Mouse (Mus musculus): ENCODE data around the gene Prl3d1.
"Not testable (repeated sequence)": the region's sequence is repeated elsewhere in the genome, so short reads cannot be mapped to it uniquely, and the experiment has no call there.

The Prl3d1 gene

GRCm38 (mm10) chr13:27093890-27094289 lies at the start of gene Prl3d1:
TSS of gene Prl3d1 (plus strand) at chr13:27094190.
- not testable (repeated sequence) for DNase-seq

- no peak for DNase-seq
Measured at GRCm38 (mm10) chr13:27057270-27057669, 36.7 kb upstream of the Prl3d1 start, which contains the start of gene Prl. TSS of gene Prl (plus strand) at chr13:27057570.

GRCm38 (mm10) chr13:27059177-27059576 lies 34.8 kb upstream of the Prl3d1 start:
- peak; percentile 3 for DNase-seq

GRCm38 (mm10) chr13:27121398-27121797 lies 27.4 kb downstream of the Prl3d1 start, which contains the start of gene Prl3d2:
TSS of gene Prl3d2 (plus strand) at chr13:27121698.
- not testable (repeated sequence) for DNase-seq

- DNase-seq = no peak
Measured at GRCm38 (mm10) chr13:27148264-27148663, 54.3 kb downstream of the Prl3d1 start.
